Mouse (Mus musculus) bone marrow, adult 2 months (tissue): Measurements from ENCODE around the gene Ptprm.

Experiments
- CTCF ChIP-seq: fragments of 200-500 bp; IDR thresholded peaks from 2 replicates; pipeline ENCODE4 v1.5.1; 2011; ENCODE audit warnings: low read length, control low read depth; ENCODE audit not compliant: control insufficient read depth, insufficient read depth
- POLR2A ChIP-seq: fragments of 200-500 bp; IDR thresholded peaks from 2 replicates; pipeline ENCODE4 v1.6.1; 2011; ENCODE audit warnings: low read depth, mild to moderate bottlenecking, control low read depth, low read length, borderline replicate concordance; ENCODE audit not compliant: control insufficient read depth

DNA sequence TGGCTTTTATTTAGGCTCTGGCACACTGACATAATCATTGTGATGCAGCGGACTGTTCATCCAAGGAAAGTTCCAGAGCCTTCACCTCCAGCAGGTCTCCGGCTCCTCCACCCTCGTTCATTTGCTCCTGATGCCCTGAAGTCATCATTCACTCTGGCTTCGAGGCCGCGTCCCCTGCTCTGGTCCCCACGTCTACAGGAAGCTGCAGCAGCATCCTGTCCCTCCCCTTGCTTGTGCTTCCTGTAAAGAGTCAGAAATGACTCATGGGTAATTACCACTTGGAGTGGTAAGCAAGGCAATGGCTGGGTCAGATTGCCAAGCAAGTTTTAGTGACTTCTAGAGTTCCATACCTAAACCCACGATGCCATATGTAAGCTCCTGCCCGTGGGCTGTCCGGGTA is 7.3 kb downstream of the Ptprm start:
- TF ChIP-seq CTCF (no peak), POLR2A (no peak)
